Mouse (Mus musculus): ENCODE data around the gene Actr1a.

DNA sequence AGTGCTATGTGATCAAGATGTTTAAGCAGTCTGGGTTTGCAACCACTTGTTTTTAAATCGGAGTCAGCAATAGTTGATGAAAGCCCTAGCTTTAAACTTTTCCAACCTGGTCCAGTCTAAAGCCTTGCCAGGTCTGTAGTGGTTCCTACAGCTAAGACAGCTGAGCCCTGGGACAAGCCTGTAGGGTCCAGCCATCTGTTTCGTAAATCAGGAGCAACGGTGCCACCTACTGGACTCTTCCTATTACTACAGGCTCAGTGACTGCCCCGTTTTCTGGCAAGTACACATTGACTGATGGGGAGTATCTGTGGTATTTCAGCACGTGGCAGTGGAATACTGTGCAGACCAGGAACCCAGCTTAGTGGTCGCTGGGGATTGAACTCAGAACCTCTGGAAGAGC, 48.7 kb upstream of the Actr1a start:
- no peak for TF ChIP-seq CTCF (IDR thresholded peaks at IDR 0.05; ENCODE audit: insufficient read depth, low read depth, low read length)
- TF ChIP-seq POLR2A (IDR thresholded peaks at IDR 0.05; ENCODE audit: insufficient read depth, low read depth, low read length) = no peak
